Mouse (Mus musculus): ENCODE measurements around the gene Cabp7. TPM values are rescaled to one million over a fixed set of nuclear protein-coding genes. Genes with fewer than 3 reads are reported as not detected.
A peak's percentile ranks its signal among the peaks of the same experiment; 100 is the strongest.

Gene Cabp7
- 5.0 and 5.2 TPM in 2 replicates for polyA plus RNA-seq (2012; rRNA removed)

- DNase-seq (ENCODE audit: low read depth) = no peak
- no peak for TF ChIP-seq POLR2A (IDR thresholded peaks at IDR 0.05; ENCODE audit: borderline replicate concordance, extremely low read depth, insufficient read depth, insufficient read length, poor library complexity, severe bottlenecking)
- no peak for TF ChIP-seq CTCF (IDR thresholded peaks at IDR 0.05; ENCODE audit: borderline replicate concordance, extremely low read depth, insufficient read depth, insufficient read length)
These were observed at the start of gene Cabp7 for GRCm38 (mm10) chr11:4746733-4747132. TSS of gene Cabp7 (minus strand) at chr11:4746778.

GRCm38 (mm10) chr11:4793006-4793405, 46.4 kb upstream of the Cabp7 start:
- DNase-seq (ENCODE audit: low read depth) = peak; percentile 22
- TF ChIP-seq CTCF (IDR thresholded peaks at IDR 0.05; ENCODE audit: borderline replicate concordance, extremely low read depth, insufficient read depth, insufficient read length) (no peak), POLR2A (IDR thresholded peaks at IDR 0.05; ENCODE audit: borderline replicate concordance, extremely low read depth, insufficient read depth, insufficient read length, poor library complexity, severe bottlenecking) (no peak)

- TF ChIP-seq POLR2A (IDR thresholded peaks at IDR 0.05; ENCODE audit: borderline replicate concordance, extremely low read depth, insufficient read depth, insufficient read length, poor library complexity, severe bottlenecking) (no peak), CTCF (IDR thresholded peaks at IDR 0.05; ENCODE audit: borderline replicate concordance, extremely low read depth, insufficient read depth, insufficient read length) (no peak)
- DNase-seq (ENCODE audit: low read depth) = peak; percentile 62
These were observed 45.0 kb upstream of the Cabp7 start for GRCm38 (mm10) chr11:4791549-4791948.

- no peak for DNase-seq (ENCODE audit: low read depth)
- no peak for TF ChIP-seq CTCF (IDR thresholded peaks at IDR 0.05; ENCODE audit: borderline replicate concordance, extremely low read depth, insufficient read depth, insufficient read length)
- TF ChIP-seq POLR2A (IDR thresholded peaks at IDR 0.05; ENCODE audit: borderline replicate concordance, extremely low read depth, insufficient read depth, insufficient read length, poor library complexity, severe bottlenecking) = no peak
These were observed 43.1 kb upstream of the Cabp7 start for GRCm38 (mm10) chr11:4789691-4790090.

- no peak for TF ChIP-seq CTCF (IDR thresholded peaks at IDR 0.05; ENCODE audit: borderline replicate concordance, extremely low read depth, insufficient read depth, insufficient read length)
- TF ChIP-seq POLR2A (IDR thresholded peaks at IDR 0.05; ENCODE audit: borderline replicate concordance, extremely low read depth, insufficient read depth, insufficient read length, poor library complexity, severe bottlenecking) = no peak
- no peak for DNase-seq (ENCODE audit: low read depth)
These were observed 38.1 kb upstream of the Cabp7 start for GRCm38 (mm10) chr11:4784629-4785142.

GRCm38 (mm10) chr11:4783116-4783515, 36.5 kb upstream of the Cabp7 start:
- TF ChIP-seq CTCF (IDR thresholded peaks at IDR 0.05; ENCODE audit: borderline replicate concordance, extremely low read depth, insufficient read depth, insufficient read length) = no peak
- TF ChIP-seq POLR2A (IDR thresholded peaks at IDR 0.05; ENCODE audit: borderline replicate concordance, extremely low read depth, insufficient read depth, insufficient read length, poor library complexity, severe bottlenecking) = no peak
- DNase-seq (ENCODE audit: low read depth) = no peak

- no peak for TF ChIP-seq CTCF (IDR thresholded peaks at IDR 0.05; ENCODE audit: borderline replicate concordance, extremely low read depth, insufficient read depth, insufficient read length)
- TF ChIP-seq POLR2A (IDR thresholded peaks at IDR 0.05; ENCODE audit: borderline replicate concordance, extremely low read depth, insufficient read depth, insufficient read length, poor library complexity, severe bottlenecking) = no peak
- DNase-seq (ENCODE audit: low read depth) = no peak
These were observed 34.3 kb upstream of the Cabp7 start for GRCm38 (mm10) chr11:4780927-4781326.

GRCm38 (mm10) chr11:4772925-4773324, 26.3 kb upstream of the Cabp7 start:
- DNase-seq (ENCODE audit: low read depth) = peak; percentile 68
- TF ChIP-seq CTCF (IDR thresholded peaks at IDR 0.05; ENCODE audit: borderline replicate concordance, extremely low read depth, insufficient read depth, insufficient read length) = peak; percentile 73
- TF ChIP-seq POLR2A (IDR thresholded peaks at IDR 0.05; ENCODE audit: borderline replicate concordance, extremely low read depth, insufficient read depth, insufficient read length, poor library complexity, severe bottlenecking) = no peak

- no peak for DNase-seq (ENCODE audit: low read depth)
- TF ChIP-seq POLR2A (IDR thresholded peaks at IDR 0.05; ENCODE audit: borderline replicate concordance, extremely low read depth, insufficient read depth, insufficient read length, poor library complexity, severe bottlenecking) (no peak), CTCF (IDR thresholded peaks at IDR 0.05; ENCODE audit: borderline replicate concordance, extremely low read depth, insufficient read depth, insufficient read length) (no peak)
These were observed 25.2 kb upstream of the Cabp7 start for GRCm38 (mm10) chr11:4771756-4772155.

- DNase-seq (ENCODE audit: low read depth) = no peak
- TF ChIP-seq POLR2A (IDR thresholded peaks at IDR 0.05; ENCODE audit: borderline replicate concordance, extremely low read depth, insufficient read depth, insufficient read length, poor library complexity, severe bottlenecking) (no peak), CTCF (IDR thresholded peaks at IDR 0.05; ENCODE audit: borderline replicate concordance, extremely low read depth, insufficient read depth, insufficient read length) (no peak)
These were observed 23.3 kb upstream of the Cabp7 start for GRCm38 (mm10) chr11:4769881-4770280.

GRCm38 (mm10) chr11:4769293-4769692, 22.7 kb upstream of the Cabp7 start:
- DNase-seq (ENCODE audit: low read depth) = peak; percentile 74

GRCm38 (mm10) chr11:4768399-4768798, 21.8 kb upstream of the Cabp7 start:
- no peak for DNase-seq (ENCODE audit: low read depth)
- no peak for TF ChIP-seq CTCF (IDR thresholded peaks at IDR 0.05; ENCODE audit: borderline replicate concordance, extremely low read depth, insufficient read depth, insufficient read length)
- TF ChIP-seq POLR2A (IDR thresholded peaks at IDR 0.05; ENCODE audit: borderline replicate concordance, extremely low read depth, insufficient read depth, insufficient read length, poor library complexity, severe bottlenecking) = no peak

More at GRCm38 (mm10) chr11:4769293-4769692, 22.7 kb upstream of the Cabp7 start:
- TF ChIP-seq CTCF (IDR thresholded peaks at IDR 0.05; ENCODE audit: borderline replicate concordance, extremely low read depth, insufficient read depth, insufficient read length) (no peak), POLR2A (IDR thresholded peaks at IDR 0.05; ENCODE audit: borderline replicate concordance, extremely low read depth, insufficient read depth, insufficient read length, poor library complexity, severe bottlenecking) (no peak)
